Mouse (Mus musculus): ENCODE data around the gene Slc35b1. TPM values are rescaled to one million over a fixed set of nuclear protein-coding genes. Genes with fewer than 3 reads are reported as not detected.

The Slc35b1 gene
- polyA plus RNA-seq, 1 experiment from 2014 or later = 174 TPM

- no peak overlapping the region for H3K4me2 ChIP-seq (ENCODE audit: low read length)
- no peak overlapping the region; the same call in 1 of the 2 replicates for H3K9ac ChIP-seq (ENCODE audit: low read length)
- H3K27me3 ChIP-seq (replicated peaks; ENCODE audit: control insufficient read depth, insufficient read depth, low read length) = no peaks in the 10 kb centered on the region
- DNase-seq (ENCODE audit: low spot score) (peak; percentile 40), ATAC-seq (peak; percentile 60; the same call in 1 of the 2 replicates)
- peaks cover 4% of the 10 kb centered on the region; the same call in 1 of the 2 replicates for H3K4me1 ChIP-seq (ENCODE audit: control insufficient read depth, insufficient read depth, low read length)
- WGBS = 73% methylated on average over 17 of the region's 17 CpGs
- no peak overlapping the region for H3K27ac ChIP-seq (ENCODE audit: low read depth, low read length)
- no peak overlapping the region for H3K4me3 ChIP-seq (ENCODE audit: low read depth, low read length)
- no peaks in the 10 kb centered on the region for H3K9me3 ChIP-seq (replicated peaks; ENCODE audit: control insufficient read depth, low read length)
- H3K36me3 ChIP-seq (ENCODE audit: control insufficient read depth, insufficient read depth, low read length) = no peaks in the 10 kb centered on the region
These were observed 27.8 kb upstream of the Slc35b1 start for GRCm38 (mm10) chr11:95356469-95357273.

DNA sequence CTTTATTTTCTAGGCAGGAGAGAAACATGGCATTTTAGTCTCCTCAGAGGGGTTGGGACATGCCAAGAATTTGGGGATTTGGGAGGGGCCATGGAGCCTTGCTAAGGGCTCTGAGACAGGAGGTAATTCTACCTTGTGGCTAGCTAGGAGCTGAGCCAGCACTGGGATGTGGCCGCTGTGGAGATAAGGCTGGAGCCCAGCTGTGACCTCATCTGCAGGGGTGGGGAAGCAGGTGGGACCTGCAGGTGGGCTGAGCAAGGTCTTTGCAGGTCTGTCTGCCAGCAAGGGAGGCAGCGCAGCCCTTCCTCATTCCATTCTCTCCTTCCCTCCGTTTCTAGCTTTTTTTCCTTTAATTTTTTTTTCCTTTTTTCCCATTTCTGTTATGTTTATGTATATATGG, 26.2 kb upstream of the Slc35b1 start:
- ATAC-seq = no peak
- H3K9me3 ChIP-seq (replicated peaks; ENCODE audit: control insufficient read depth, low read length) = no peaks in the 10 kb centered on the region
- no peak overlapping the region for H3K9ac ChIP-seq (ENCODE audit: low read length)
- no peak overlapping the region for H3K27ac ChIP-seq (ENCODE audit: low read depth, low read length)
- 72% methylated on average over 3 of the region's 3 CpGs for WGBS
- no peak overlapping the region for H3K4me2 ChIP-seq (ENCODE audit: low read length)
- no peak for DNase-seq (ENCODE audit: low spot score)
- H3K4me1 ChIP-seq (ENCODE audit: control insufficient read depth, insufficient read depth, low read length) = peaks cover 4% of the 10 kb centered on the region; the same call in 1 of the 2 replicates
- no peaks in the 10 kb centered on the region for H3K27me3 ChIP-seq (replicated peaks; ENCODE audit: control insufficient read depth, insufficient read depth, low read length)
- no peaks in the 10 kb centered on the region for H3K36me3 ChIP-seq (ENCODE audit: control insufficient read depth, insufficient read depth, low read length)
- no peak overlapping the region for H3K4me3 ChIP-seq (ENCODE audit: low read depth, low read length)

DNA sequence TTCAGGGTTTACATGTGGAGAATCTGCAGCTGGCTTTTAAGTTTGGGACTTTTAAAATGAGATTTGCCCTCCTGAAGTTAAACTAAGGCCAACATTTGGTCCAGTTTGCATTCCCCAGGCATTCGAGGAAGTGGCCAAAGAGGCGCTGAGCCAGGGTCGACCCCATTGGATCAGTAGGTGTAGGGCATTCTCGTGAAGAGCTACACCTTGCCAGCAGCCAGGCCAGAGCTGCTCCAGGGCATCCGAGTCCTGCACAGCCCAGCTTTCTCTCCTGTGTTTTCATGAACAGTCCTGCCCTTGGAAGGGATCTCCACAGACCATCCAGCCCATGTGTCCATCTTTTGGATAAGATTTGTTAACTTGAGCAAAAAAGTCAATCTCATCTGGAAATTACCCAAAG, 20.1 kb upstream of the Slc35b1 start:
- Histone ChIP-seq H3K9ac (ENCODE audit: low read length) (no peak overlapping the region), H3K4me3 (ENCODE audit: low read depth, low read length) (no peak overlapping the region), H3K4me1 (ENCODE audit: control insufficient read depth, insufficient read depth, low read length) (no peaks in the 10 kb centered on the region), H3K36me3 (ENCODE audit: control insufficient read depth, insufficient read depth, low read length) (no peaks in the 10 kb centered on the region), H3K27me3 (replicated peaks; ENCODE audit: control insufficient read depth, insufficient read depth, low read length) (no peaks in the 10 kb centered on the region), H3K9me3 (replicated peaks; ENCODE audit: control insufficient read depth, low read length) (no peaks in the 10 kb centered on the region), H3K27ac (ENCODE audit: low read depth, low read length) (no peak overlapping the region), H3K4me2 (ENCODE audit: low read length) (no peak overlapping the region)
- 90% methylated on average over 5 of the region's 5 CpGs for WGBS
- DNase-seq (ENCODE audit: low spot score) (no peak), ATAC-seq (no peak)

GRCm38 (mm10) chr11:95365596-95365995, 18.9 kb upstream of the Slc35b1 start:
- ATAC-seq = no peak
- Histone ChIP-seq H3K36me3 (ENCODE audit: control insufficient read depth, insufficient read depth, low read length) (no peaks in the 10 kb centered on the region), H3K4me2 (ENCODE audit: low read length) (no peak overlapping the region), H3K4me1 (ENCODE audit: control insufficient read depth, insufficient read depth, low read length) (no peaks in the 10 kb centered on the region), H3K9me3 (replicated peaks; ENCODE audit: control insufficient read depth, low read length) (no peaks in the 10 kb centered on the region), H3K4me3 (ENCODE audit: low read depth, low read length) (no peak overlapping the region), H3K27ac (ENCODE audit: low read depth, low read length) (no peak overlapping the region), H3K27me3 (replicated peaks; ENCODE audit: control insufficient read depth, insufficient read depth, low read length) (no peaks in the 10 kb centered on the region), H3K9ac (ENCODE audit: low read length) (no peak overlapping the region)
- 84% methylated on average over 10 of the region's 10 CpGs for WGBS
- DNase-seq (ENCODE audit: low spot score) = peak; percentile 8

GRCm38 (mm10) chr11:95366280-95366897, 18.1 kb upstream of the Slc35b1 start:
- no peak overlapping the region for H3K4me3 ChIP-seq (ENCODE audit: low read depth, low read length)
- H3K27ac ChIP-seq (ENCODE audit: low read depth, low read length) = no peak overlapping the region
- H3K9ac ChIP-seq (ENCODE audit: low read length) = no peak overlapping the region
- no peaks in the 10 kb centered on the region for H3K9me3 ChIP-seq (replicated peaks; ENCODE audit: control insufficient read depth, low read length)
- DNase-seq (ENCODE audit: low spot score) (peak; percentile 47), ATAC-seq (no peak)
- no peaks in the 10 kb centered on the region for H3K27me3 ChIP-seq (replicated peaks; ENCODE audit: control insufficient read depth, insufficient read depth, low read length)
- no peak overlapping the region for H3K4me2 ChIP-seq (ENCODE audit: low read length)
- no peaks in the 10 kb centered on the region for H3K36me3 ChIP-seq (ENCODE audit: control insufficient read depth, insufficient read depth, low read length)
- H3K4me1 ChIP-seq (ENCODE audit: control insufficient read depth, insufficient read depth, low read length) = no peaks in the 10 kb centered on the region
- 77% methylated on average over 6 of the region's 6 CpGs for WGBS

GRCm38 (mm10) chr11:95367011-95367735, 17.3 kb upstream of the Slc35b1 start:
- DNase-seq (ENCODE audit: low spot score) (no peak), ATAC-seq (no peak)
- Histone ChIP-seq H3K9ac (ENCODE audit: low read length) (no peak overlapping the region), H3K36me3 (ENCODE audit: control insufficient read depth, insufficient read depth, low read length) (no peaks in the 10 kb centered on the region), H3K27me3 (replicated peaks; ENCODE audit: control insufficient read depth, insufficient read depth, low read length) (no peaks in the 10 kb centered on the region), H3K4me2 (ENCODE audit: low read length) (no peak overlapping the region), H3K4me3 (ENCODE audit: low read depth, low read length) (no peak overlapping the region), H3K4me1 (ENCODE audit: control insufficient read depth, insufficient read depth, low read length) (no peaks in the 10 kb centered on the region), H3K9me3 (replicated peaks; ENCODE audit: control insufficient read depth, low read length) (no peaks in the 10 kb centered on the region), H3K27ac (ENCODE audit: low read depth, low read length) (no peak overlapping the region)
- 87% methylated on average over 8 of the region's 8 CpGs for whole genome bisulfite sequencing

DNA sequence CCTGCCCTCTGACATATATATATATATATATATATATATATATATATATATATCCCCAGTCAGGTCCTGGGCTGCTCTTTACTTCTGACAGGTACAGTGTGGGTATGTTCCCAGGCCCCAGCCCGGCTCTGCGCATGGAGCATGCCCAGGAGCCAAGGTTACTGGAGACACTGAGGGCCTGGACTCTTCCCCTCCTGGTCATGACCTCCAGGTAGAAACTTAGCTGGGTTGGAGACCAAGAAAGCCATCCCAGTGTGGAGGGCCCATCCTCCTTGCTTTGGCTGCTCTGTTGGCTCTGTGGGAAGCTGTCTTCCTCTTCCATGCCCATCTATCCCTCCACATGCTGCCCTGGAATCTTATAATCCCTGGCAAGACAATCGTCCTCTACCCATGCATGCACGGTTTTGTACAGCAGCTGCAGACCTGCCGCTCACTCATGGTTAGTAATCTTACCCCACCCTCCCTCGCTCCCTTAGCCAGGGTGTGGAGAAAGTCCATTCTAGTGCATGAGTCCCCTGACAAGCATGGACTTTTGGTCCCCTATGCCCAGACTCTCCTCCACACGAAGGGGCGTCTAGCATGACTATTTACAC, 16.2 kb upstream of the Slc35b1 start:
- WGBS = 87% methylated on average over 8 of the region's 8 CpGs
- ATAC-seq (no peak), DNase-seq (ENCODE audit: low spot score) (no peak)
- no peaks in the 10 kb centered on the region for H3K4me1 ChIP-seq (ENCODE audit: control insufficient read depth, insufficient read depth, low read length)
- H3K4me2 ChIP-seq (ENCODE audit: low read length) = no peak overlapping the region
- H3K36me3 ChIP-seq (ENCODE audit: control insufficient read depth, insufficient read depth, low read length) = no peaks in the 10 kb centered on the region
- H3K9me3 ChIP-seq (replicated peaks; ENCODE audit: control insufficient read depth, low read length) = no peaks in the 10 kb centered on the region
- H3K9ac ChIP-seq (ENCODE audit: low read length) = no peak overlapping the region
- no peak overlapping the region for H3K4me3 ChIP-seq (ENCODE audit: low read depth, low read length)
- H3K27me3 ChIP-seq (replicated peaks; ENCODE audit: control insufficient read depth, insufficient read depth, low read length) = no peaks in the 10 kb centered on the region
- H3K27ac ChIP-seq (ENCODE audit: low read depth, low read length) = no peak overlapping the region

DNA sequence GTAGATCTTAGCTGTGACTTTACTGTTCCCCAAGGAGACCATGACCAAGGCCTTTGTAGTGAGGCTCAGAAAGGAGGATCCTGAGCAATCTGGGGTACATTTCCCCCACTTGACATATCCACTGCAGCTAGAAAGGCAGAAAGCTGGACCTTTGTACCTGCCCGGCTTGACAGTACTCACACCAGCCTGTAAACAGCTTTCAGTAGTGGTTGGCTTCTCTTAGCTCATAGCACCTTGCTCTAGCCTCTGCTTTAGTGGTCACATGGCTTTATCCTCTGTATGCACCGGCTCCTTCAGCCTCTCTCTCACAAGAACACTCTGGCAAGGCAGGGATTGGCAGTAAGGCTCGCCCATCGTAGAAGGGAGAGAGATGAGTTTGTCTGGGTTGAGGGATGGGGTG, 15.6 kb upstream of the Slc35b1 start:
- no peak overlapping the region for H3K4me2 ChIP-seq (ENCODE audit: low read length)
- no peak overlapping the region for H3K27ac ChIP-seq (ENCODE audit: low read depth, low read length)
- no peaks in the 10 kb centered on the region for H3K4me1 ChIP-seq (ENCODE audit: control insufficient read depth, insufficient read depth, low read length)
- ATAC-seq (no peak), DNase-seq (ENCODE audit: low spot score) (no peak)
- H3K9me3 ChIP-seq (replicated peaks; ENCODE audit: control insufficient read depth, low read length) = no peaks in the 10 kb centered on the region
- H3K27me3 ChIP-seq (replicated peaks; ENCODE audit: control insufficient read depth, insufficient read depth, low read length) = no peaks in the 10 kb centered on the region
- no peak overlapping the region for H3K9ac ChIP-seq (ENCODE audit: low read length)
- H3K36me3 ChIP-seq (ENCODE audit: control insufficient read depth, insufficient read depth, low read length) = no peaks in the 10 kb centered on the region
- WGBS = 95% methylated on average over 4 of the region's 4 CpGs
- H3K4me3 ChIP-seq (ENCODE audit: low read depth, low read length) = no peak overlapping the region
